Mouse (Mus musculus) urinary bladder, adult 2 months (tissue): ENCODE data around the gene Ankrd11. TPM values are rescaled to one million over a fixed set of nuclear protein-coding genes. Genes with fewer than 3 reads are reported as not detected.

Experiments used
- DNase-seq: peaks from one replicate; pipeline ENCODE4 v3.0.0; 2022; ENCODE audit warnings: low spot score
- polyA plus RNA-seq: library from polyadenylated mRNA; depleted of rRNA; stranded (reverse); fragments of >200 nt; gene quantifications from 2 replicates; pipeline ENCODE4 v1.2.3, GENCODE M21; 2012; rRNA removed

Ankrd11 gene
- polyA plus RNA-seq, 1 experiment = 37.9 TPM

- no peak for DNase-seq
These were observed 192.7 kb downstream of the Ankrd11 start for GRCm38 (mm10) chr8:122849152-122849910.

GRCm38 (mm10) chr8:122847829-122848561 is 194.1 kb downstream of the Ankrd11 start, which contains the start of gene Cdh15:
Cdh15 (plus strand) TSS chr8:122847966.
- no peak for DNase-seq

- no peak for DNase-seq
These were observed 196.4 kb downstream of the Ankrd11 start for GRCm38 (mm10) chr8:122845662-122846061.

- no peak for DNase-seq
These were observed 197.9 kb downstream of the Ankrd11 start for GRCm38 (mm10) chr8:122844161-122844560.

- DNase-seq = no peak
These were observed 205.4 kb downstream of the Ankrd11 start for GRCm38 (mm10) chr8:122836696-122837095.

- no peak for DNase-seq
These were observed 205.9 kb downstream of the Ankrd11 start for GRCm38 (mm10) chr8:122836199-122836598.

GRCm38 (mm10) chr8:122834971-122835370 is 207.1 kb downstream of the Ankrd11 start:
- peak; percentile 42 for DNase-seq

- no peak for DNase-seq
These were observed 207.7 kb downstream of the Ankrd11 start for GRCm38 (mm10) chr8:122834416-122834815.

Other genes starting within 250 kb of the Ankrd11 start
- gene Cdh15, start 194.3 kb downstream of the Ankrd11 start, polyA plus RNA-seq = 0.06 and 0.09 TPM in 2 replicates
- 56.0 and 63.5 TPM in 2 replicates for gene Spg7, start 20.7 kb upstream of the Ankrd11 start, polyA plus RNA-seq
- gene Rpl13, start 60.1 kb upstream of the Ankrd11 start, polyA plus RNA-seq = 2,261 and 2,538 TPM in 2 replicates
- 4.7 and 4.9 TPM in 2 replicates for gene Cpne7, start 75.1 kb upstream of the Ankrd11 start, polyA plus RNA-seq
- gene Sult5a1, start 116.0 kb upstream of the Ankrd11 start, polyA plus RNA-seq = 8.9 and 10.6 TPM in 2 replicates
- 56.5 and 73.2 TPM in 2 replicates for gene Dpep1, start 144.0 kb upstream of the Ankrd11 start, polyA plus RNA-seq
- 109 and 119 TPM in 2 replicates for gene Chmp1a, start 170.5 kb upstream of the Ankrd11 start, polyA plus RNA-seq
- 2.8 and 4.2 TPM in 2 replicates for gene Spata33, start 170.6 kb upstream of the Ankrd11 start, polyA plus RNA-seq
- 70.3 and 77.0 TPM in 2 replicates for gene Cdk10, start 182.6 kb upstream of the Ankrd11 start, polyA plus RNA-seq
- gene Spata2l, start 194.0 kb upstream of the Ankrd11 start, polyA plus RNA-seq = 4.3 and 4.8 TPM in 2 replicates
- gene Zfp276, start 211.9 kb upstream of the Ankrd11 start, polyA plus RNA-seq = 20.6 and 21.3 TPM in 2 replicates
- 30.2 and 36.2 TPM in 2 replicates for gene Vps9d1, start 212.1 kb upstream of the Ankrd11 start, polyA plus RNA-seq